Mouse (Mus musculus) stomach, postnatal 0 days (tissue): ENCODE measurements around the gene Ccdc174. TPM values are rescaled to one million over a fixed set of nuclear protein-coding genes. Genes with fewer than 3 reads are reported as not detected.
A peak's percentile ranks its signal among the peaks of the same experiment; 100 is the strongest.

Source experiments
- ATAC-seq: fragments of 200-750 bp; cut with Nextera tagmentation; 2 replicates; pipeline ENCODE4 v1.8.0; 2017; ENCODE audit not compliant: low FRiP score, low TSS enrichment
- DNase-seq: peaks from one replicate; pipeline ENCODE4 v3.0.0-alpha.2; 2016; ENCODE audit warnings: low spot score
- H3K27ac ChIP-seq: fragments of 300-500 bp; sonication (generic); replicated peaks from 2 replicates; pipeline ENCODE4 v1.5.1; 2014; ENCODE audit warnings: mild to moderate bottlenecking, control low read depth
- H3K27me3 ChIP-seq: fragments of 300-500 bp; sonication (generic); 2 replicates; pipeline ENCODE4 v1.6.1; 2014; ENCODE audit warnings: low read length; ENCODE audit not compliant: control insufficient read depth, insufficient read depth
- H3K36me3 ChIP-seq: fragments of 300-500 bp; sonication (generic); 2 replicates; pipeline ENCODE4 v1.6.1; 2014; ENCODE audit warnings: low read length, mixed read lengths; ENCODE audit not compliant: control insufficient read depth, insufficient read depth
- H3K4me1 ChIP-seq: fragments of 300-500 bp; sonication (generic); replicated peaks from 2 replicates; pipeline ENCODE4 v1.6.1; 2014; ENCODE audit warnings: antibody characterized with exemption; ENCODE audit not compliant: control insufficient read depth, insufficient read depth
- H3K4me2 ChIP-seq: fragments of 300-500 bp; sonication (generic); replicated peaks from 2 replicates; pipeline ENCODE4 v1.6.1; 2014; ENCODE audit warnings: low read depth, mild to moderate bottlenecking, control low read depth, moderate library complexity
- H3K4me3 ChIP-seq: fragments of 300-500 bp; sonication (generic); 2 replicates; pipeline ENCODE4 v1.5.1; 2014; ENCODE audit warnings: low read depth, low read length, control low read depth
- H3K9ac ChIP-seq: fragments of 300-500 bp; sonication (generic); 2 replicates; pipeline ENCODE4 v1.6.1; 2014; ENCODE audit warnings: mild to moderate bottlenecking, low read length, control low read depth, mixed read lengths
- H3K9me3 ChIP-seq: fragments of 300-500 bp; sonication (generic); 2 replicates; pipeline ENCODE4 v1.6.1; 2016; ENCODE audit warnings: low read length; ENCODE audit not compliant: control insufficient read depth
- CTCF ChIP-seq: IDR thresholded peaks from 2 replicates; pipeline ENCODE4 v1.5.1; 2016; ENCODE audit warnings: antibody characterized with exemption, low read depth, mild to moderate bottlenecking, moderate library complexity
- EP300 ChIP-seq: optimal IDR thresholded peaks from 2 replicates; pipeline ENCODE3; 2016; ENCODE audit warnings: antibody characterized with exemption
- WGBS: fragments of 180-500 bp; shearing (Covaris S2); extraction: QIAGEN DNeasy Blood & Tissue Kit; methylation state at CpG from one replicate; pipeline ENCODE4 v1.1.7; 2014; 5-methylcytosine and 5-hydroxymethylcytosine counted together
- polyA plus RNA-seq: library from polyadenylated mRNA; unstranded; fragments of >200 nt; fragmentation: Nextera tagmentation; extraction: Ambion mirVana; gene quantifications from 2 replicates; pipeline ENCODE4 v1.2.1, GENCODE M21; 2015

Ccdc174 gene
- polyA plus RNA-seq, result 21.7 and 25.3 TPM in 2 replicates

DNA sequence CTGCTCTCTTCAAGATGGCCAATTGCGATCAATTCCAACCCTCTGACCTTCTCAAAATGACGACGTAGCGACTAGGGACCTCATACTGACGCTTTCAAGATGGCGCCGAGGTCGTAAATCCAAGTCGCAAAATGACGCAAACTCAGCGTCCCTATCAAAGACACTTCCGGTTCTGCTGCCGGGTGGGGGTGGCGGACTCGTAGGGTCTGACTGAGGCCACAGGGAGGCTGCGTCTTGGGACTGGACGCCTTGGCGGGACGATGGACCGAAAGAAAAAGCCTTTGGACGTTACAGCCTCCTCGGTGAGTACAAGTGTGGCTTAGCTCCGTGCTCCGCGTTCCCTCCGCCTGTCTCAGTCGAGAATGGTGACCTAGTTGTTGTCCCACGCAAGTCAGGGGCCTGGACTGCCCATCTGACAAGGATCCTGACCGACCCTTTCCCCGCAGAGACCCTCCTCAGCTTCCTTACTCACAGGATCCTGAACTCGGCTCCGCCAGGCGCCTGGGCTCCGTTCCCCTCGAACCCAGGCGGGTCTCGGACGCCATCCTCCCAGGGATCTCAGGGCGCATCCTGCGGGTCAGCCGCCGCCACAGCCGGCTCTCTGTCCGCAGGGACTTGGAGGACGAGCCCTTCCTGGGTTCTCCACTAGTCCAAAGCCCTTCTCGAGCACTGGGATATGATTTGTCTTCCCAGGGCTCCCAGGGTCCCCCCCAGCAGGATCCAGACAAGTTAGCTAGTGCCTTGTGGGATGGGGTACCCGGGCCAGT lies at the start of gene Ccdc174:
Gene Ccdc174, plus strand, starts transcription at position 169 of the 767 bp plus-strand sequence.
- peak within 1 kb of the TSS; percentile 67 for H3K4me2 ChIP-seq
- peak; percentile 93 for DNase-seq
- TF ChIP-seq CTCF (peak; percentile 20; the same call in 1 of the 2 replicates), EP300 (no peak)
- peak within 1 kb of the TSS; percentile 94 for H3K9ac ChIP-seq
- peak within 1 kb of the TSS; percentile 78 for H3K27ac ChIP-seq
- H3K4me1 ChIP-seq, result 0 out of 2 replicates have a peak, but pooled peaks cover 2% of the 10 kb centered on the region
- WGBS, result under 1% methylated on average over 47 of the region's 47 CpGs
- peak; percentile 97 for ATAC-seq
- H3K4me3 ChIP-seq, result peak within 1 kb of the TSS; percentile 90
- no peaks in the 10 kb centered on the region for H3K27me3 ChIP-seq
- no peaks in the 10 kb centered on the region for H3K36me3 ChIP-seq
- H3K9me3 ChIP-seq, result no peaks in the 10 kb centered on the region

DNA sequence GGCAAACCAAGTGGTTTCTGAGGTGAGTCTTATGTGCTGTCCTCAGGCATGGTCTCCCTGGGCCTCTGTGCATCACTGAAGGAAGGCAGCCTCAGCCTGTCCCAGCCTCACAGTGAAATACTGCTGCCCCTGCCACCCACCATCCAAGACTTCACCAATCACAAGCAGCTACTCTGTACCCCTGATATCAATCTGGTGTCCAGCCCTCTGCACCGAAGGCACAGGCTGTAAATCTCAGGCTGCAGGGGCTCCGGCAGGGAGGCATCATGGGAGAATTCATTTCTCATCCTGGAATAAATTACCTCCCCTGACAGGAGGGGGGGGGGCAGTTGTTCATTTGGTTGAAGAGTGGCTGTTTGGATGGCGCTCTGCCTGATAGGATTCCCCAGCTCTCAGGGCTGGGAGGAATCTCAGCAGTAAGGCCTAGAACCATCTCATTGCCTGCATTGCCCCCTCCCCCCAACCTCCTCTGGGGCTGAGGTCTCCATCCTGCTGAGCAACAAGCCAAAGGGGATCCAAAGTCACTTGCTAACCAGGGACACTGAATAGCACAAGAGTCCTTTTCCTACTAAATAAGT lies 44.9 kb upstream of the Ccdc174 start:
- Histone ChIP-seq H3K36me3 (no peaks in the 10 kb centered on the region), H3K4me2 (no peak overlapping the region), H3K27me3 (no peaks in the 10 kb centered on the region), H3K4me1 (no peaks in the 10 kb centered on the region), H3K4me3 (no peak overlapping the region), H3K9me3 (no peaks in the 10 kb centered on the region), H3K9ac (no peak overlapping the region), H3K27ac (no peak overlapping the region)
- WGBS, result 59% methylated on average over 3 of the region's 3 CpGs
- TF ChIP-seq EP300, result no peak
- TF ChIP-seq CTCF, result no peak
- DNase-seq, result no peak
- ATAC-seq, result no peak

DNA sequence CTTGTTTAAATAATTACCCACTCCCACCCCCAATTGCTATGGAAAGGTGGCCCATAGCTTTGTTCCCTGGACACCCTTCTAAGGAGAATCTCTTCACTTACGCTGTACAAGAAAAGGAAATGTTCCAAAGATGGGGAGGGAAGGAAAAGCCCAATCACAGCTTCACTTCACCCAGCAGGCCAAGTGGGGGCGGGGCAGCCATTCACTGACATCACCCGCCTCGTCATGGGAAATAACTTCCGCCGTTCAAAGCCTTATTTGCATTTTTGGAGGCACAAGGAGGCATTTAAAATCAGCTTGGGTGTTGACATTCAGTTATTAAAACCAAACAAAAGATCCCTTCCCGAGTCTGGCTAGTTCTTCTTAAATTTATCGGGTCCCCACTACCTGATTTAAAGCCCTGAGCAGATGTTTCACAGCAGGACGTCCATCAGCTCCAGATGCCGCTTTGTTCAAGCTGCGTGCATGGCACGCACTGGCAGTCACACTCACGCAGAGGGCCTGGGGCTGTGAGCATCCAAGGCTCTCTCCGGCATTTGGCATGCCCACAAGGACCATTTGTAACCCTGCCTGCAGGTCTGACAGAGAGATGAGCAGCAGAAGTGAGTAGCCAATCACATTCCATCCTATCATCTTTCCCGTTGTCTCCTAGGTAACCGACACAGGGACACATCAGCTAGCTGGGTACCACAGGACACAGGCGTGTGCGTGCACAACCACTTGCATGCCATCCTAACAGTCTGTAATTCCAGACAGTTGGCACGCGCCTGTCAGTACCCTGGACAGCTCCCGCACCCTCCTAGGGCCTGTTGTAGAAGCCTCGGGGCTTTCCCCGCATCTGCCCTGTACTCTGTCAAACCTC lies 38.6 kb upstream of the Ccdc174 start:
- ATAC-seq, result 0 out of 2 replicates have a peak, but pooled peaks have one; percentile 21
- Histone ChIP-seq H3K4me3 (no peak overlapping the region), H3K27me3 (peaks cover 11% of the 10 kb centered on the region; the same call in 1 of the 2 replicates), H3K4me2 (no peak overlapping the region), H3K36me3 (no peaks in the 10 kb centered on the region), H3K9ac (no peak overlapping the region), H3K4me1 (no peaks in the 10 kb centered on the region), H3K27ac (no peak overlapping the region), H3K9me3 (no peaks in the 10 kb centered on the region)
- TF ChIP-seq EP300 (no peak), CTCF (no peak)
- DNase-seq, result peak; percentile 78
- WGBS, result 12% methylated on average over 23 of the region's 23 CpGs

DNA sequence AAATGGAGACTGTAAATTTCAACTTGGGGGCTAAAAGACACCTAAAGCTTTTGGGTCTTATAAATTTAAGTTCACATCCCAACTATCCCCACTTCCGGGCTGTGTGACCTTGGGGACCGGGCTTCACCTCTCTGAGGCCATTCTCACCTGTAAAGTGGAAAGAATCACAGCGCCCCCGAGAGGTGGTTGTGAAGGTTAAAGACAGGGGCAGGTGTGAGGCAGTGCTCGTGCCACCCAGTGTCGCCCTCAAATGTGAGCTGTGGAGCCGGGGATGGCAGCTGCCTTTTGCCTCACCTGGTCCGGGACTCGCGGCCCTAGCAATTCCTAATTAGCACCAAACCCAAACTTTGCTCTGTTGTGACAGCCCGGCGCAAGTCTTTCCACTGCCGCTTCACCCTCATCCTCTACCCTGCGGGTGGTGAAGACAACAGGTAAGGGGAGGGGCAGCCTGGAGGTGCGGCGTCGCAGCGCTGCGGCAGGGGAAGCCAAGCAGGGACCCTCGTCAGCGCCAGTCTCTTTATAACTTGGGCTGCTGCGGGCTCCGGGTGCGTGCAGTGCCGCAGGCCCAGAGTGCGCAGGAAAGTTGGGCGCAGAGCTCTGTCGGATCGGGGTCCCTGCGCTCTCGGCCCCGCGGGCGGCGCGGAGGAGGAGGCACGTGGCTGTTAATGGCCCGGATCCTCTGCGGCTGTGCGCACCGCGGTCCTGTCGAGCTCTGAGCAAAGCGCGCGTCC lies 34.8 kb upstream of the Ccdc174 start:
- H3K4me3 ChIP-seq, result peak overlapping the region; percentile 37
- no peaks in the 10 kb centered on the region for H3K36me3 ChIP-seq
- H3K9me3 ChIP-seq, result no peaks in the 10 kb centered on the region
- H3K27me3 ChIP-seq, result peaks cover 11% of the 10 kb centered on the region; the same call in 1 of the 2 replicates
- ATAC-seq (no peak), DNase-seq (no peak)
- H3K27ac ChIP-seq, result no peak overlapping the region
- TF ChIP-seq CTCF (0 out of 2 replicates have a peak, but pooled peaks have one; percentile 3), EP300 (no peak)
- H3K4me2 ChIP-seq, result peak overlapping the region; percentile 58
- no peaks in the 10 kb centered on the region for H3K4me1 ChIP-seq
- 3% methylated on average over 43 of the region's 46 CpGs for WGBS
- no peak overlapping the region for H3K9ac ChIP-seq

DNA sequence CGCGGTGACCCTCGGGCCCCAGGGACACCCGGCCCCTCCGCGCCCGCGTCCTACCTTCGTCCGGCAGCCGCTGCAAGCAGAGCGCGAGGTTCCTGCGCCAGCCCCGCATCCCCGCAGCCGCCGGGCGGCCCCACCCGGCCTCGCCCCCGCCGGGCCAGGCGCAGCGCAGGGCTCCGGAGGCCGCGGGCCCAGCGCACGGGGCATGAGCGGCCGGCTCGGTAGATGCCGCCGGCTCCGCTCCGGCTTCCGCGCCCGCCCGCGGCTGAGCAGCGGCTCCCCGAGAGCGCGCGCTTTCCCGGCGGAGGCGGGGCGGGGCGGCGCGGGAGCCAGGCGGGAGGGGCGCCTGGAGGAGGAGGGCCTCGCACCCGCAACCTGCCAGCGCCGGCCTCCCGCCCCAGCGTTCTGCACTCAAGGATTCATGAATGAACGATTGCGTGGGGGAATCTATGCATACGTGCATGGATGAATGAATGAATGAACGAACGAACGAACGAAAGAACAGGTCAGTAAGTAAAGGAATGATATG lies 34.2 kb upstream of the Ccdc174 start:
- DNase-seq (no peak), ATAC-seq (no peak)
- TF ChIP-seq CTCF (no peak), EP300 (no peak)
- Histone ChIP-seq H3K9ac (no peak overlapping the region), H3K27ac (no peak overlapping the region), H3K4me2 (peak overlapping the region; percentile 58), H3K4me3 (peak overlapping the region; percentile 37), H3K4me1 (no peaks in the 10 kb centered on the region), H3K36me3 (no peaks in the 10 kb centered on the region), H3K9me3 (no peaks in the 10 kb centered on the region), H3K27me3 (peaks cover 11% of the 10 kb centered on the region; the same call in 1 of the 2 replicates)
- 5% methylated on average over 50 of the region's 69 CpGs for WGBS
